Mouse (Mus musculus): Measurements from ENCODE around the gene Ocrl.

Ocrl gene

DNA sequence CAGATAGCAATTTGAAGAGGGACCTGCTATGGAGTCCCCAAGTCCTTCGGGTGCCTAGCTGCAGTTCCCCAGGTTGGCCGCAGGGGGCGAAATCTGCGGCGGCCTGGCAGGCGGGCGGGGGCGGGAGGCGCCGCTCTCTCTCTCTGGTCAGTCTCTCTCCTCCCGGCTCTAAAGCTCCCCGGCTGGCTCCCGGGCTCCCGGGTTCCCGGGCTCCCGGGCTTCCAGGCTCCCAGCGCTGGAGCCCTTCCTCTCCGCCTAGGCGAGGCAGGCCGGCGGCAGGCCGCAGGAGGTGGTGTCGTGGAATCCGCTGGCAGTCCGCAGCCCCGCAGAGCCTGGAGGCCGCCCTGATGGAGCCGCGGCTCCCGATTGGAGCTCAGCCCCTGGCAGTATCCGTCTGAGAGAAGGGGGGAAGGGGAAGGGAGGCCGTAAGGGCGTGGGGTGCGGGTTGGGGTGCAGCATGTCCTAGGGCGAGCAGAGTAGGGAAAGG lies at the start of gene Ocrl:
TSS of gene Ocrl (plus strand) at position 82 of the 487 bp plus-strand sequence.
- peak; percentile 72 for DNase-seq (ENCODE audit: low spot score)

DNA sequence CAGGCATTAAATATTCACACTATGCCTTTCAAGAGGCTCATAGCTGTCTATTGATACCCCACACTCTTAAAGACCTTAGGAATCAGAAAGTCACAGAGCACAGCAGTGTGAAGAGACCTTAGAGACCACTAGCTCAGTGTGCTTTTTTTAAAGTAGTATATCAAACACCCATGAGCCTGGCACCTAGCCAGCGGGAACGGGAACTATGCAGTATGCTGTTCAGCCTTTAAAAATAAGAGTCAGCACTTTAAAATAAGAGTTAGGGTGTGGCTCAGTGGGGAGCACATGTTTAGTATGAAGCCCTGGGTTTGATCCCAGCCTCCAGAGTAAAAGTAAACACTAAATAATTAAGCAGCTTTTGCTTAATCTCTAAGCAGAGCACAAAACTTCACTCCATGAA lies 32.1 kb upstream of the Ocrl start:
- DNase-seq (ENCODE audit: low spot score), result peak; percentile 46

DNA sequence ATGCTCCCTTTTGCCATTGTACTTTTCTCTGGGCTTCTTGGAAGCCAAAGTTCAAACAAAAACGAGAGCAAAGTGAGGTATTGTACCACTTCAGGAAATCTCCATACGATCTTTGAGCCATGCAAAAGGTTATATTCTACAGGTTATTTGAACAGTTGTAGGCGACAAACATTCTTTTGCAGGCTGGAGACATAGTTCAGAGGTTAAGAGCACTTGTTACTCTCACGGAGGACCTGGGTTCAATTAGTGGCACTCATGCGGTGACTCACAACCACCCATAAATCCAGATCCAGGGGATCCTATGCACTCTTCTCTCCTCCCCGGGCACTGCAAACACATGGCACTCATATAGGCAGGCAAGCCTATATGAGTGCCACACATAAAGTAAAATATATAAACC lies 29.4 kb upstream of the Ocrl start:
- DNase-seq (ENCODE audit: low spot score), result no peak

DNA sequence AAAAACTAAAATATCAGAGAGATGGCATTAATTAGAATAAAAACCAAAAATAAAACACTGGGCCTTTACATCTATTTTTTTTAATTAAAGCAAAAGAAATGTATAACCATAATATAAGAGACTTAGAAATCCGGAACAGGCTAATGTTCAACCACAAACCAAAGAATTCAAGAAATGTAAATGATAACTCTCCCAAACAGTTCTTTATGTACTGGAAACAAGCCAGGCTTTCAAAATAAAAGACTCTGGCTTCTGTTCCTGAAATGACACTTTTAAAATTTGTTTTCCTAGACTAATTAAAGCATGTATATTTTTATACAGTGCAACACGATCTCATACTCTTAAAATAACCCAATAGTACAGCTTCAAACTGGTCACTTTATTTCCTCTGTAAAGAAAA lies 24.8 kb upstream of the Ocrl start:
- no peak for DNase-seq (ENCODE audit: low spot score)

DNA sequence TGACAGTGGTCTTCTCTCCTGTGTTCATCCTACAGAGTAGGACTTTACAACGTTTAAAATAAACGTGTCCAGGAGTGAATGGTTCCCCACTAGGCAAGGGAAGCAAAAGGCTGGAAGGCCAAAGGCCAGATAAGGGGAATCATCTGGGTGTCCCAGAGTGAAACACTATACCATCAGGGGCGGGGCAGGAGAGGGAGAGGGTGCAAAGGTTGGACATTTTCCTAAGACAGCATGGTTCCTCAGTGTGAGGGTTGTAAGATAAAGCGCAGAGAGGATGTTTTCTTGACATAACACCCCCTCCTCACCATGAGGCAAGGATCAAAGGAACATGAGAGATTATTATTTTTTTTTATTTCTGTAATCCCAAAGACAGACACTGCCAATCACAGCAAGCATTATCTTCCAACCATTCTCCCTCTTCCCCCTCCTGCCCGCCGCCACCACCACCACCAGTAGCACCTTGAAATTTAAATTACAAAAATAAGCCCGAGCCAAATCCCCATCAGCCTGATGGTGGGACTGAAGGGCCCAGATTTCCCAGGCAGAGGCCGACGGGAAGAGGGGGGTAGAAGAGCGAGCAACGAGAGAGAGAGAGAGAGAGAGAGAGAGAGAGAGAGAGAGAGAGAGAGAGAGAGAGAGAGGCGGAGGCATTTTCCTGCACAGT lies 20.8 kb upstream of the Ocrl start:
- DNase-seq (ENCODE audit: low spot score), result no peak

DNA sequence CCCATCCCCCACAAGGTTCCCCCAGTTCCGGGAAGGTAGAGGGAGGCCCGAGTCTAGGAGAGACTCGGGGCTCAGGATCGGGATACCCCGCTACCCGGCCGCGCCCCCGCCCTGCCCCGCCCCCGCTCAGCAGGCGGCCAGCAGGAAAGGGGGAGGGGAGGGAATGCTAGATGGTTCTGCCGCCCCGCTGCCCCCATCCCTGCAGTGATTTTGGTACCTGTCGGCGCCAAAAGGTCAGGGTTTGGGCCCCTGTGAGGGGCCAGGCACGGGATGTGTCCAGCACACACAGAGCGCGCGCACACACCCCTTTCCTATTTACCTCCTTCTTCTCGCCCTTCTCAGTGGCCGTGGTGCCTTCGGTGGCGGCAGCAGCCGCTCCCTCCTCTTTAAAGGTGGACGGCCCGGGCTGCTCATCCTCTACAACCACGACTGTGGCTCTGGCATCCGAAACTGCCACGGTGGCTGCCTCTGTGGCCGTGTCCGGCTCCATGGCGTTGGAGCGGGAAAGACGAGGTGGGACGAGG lies 20.2 kb upstream of the Ocrl start:
- no peak for DNase-seq (ENCODE audit: low spot score)

DNA sequence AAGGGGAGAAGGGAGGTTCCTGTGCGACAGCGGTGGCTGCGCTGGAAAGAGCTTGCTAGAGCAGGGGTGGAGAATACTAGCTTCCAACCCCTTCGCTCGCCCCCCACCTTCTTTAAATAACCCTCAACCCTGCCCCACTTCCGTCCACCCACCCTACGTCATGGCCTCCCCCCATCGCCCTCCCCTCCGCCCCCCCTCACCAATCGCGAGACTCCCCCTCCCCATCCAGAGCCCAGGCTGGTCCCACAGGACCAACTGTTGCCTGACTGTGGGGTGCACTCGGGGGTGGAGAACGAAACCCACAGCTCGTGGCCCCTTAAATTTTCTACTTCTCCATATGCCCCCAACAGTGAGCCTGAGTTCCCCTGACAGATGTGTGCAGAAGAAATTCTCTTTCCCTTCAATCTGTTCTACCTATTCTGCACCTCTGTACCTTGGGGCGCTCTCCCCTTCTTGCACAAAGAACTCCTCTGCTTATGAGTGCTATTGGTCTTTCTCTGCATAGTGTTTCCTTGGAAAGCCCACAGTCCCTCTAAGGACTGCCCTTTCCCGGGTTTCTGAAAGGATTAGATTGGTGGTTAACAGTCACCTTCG lies 19.7 kb upstream of the Ocrl start, which contains the start of gene Smarca1:
TSS of gene Smarca1 (minus strand) at position 544 of the 594 bp plus-strand sequence.
- DNase-seq (ENCODE audit: low spot score), result no peak

DNA sequence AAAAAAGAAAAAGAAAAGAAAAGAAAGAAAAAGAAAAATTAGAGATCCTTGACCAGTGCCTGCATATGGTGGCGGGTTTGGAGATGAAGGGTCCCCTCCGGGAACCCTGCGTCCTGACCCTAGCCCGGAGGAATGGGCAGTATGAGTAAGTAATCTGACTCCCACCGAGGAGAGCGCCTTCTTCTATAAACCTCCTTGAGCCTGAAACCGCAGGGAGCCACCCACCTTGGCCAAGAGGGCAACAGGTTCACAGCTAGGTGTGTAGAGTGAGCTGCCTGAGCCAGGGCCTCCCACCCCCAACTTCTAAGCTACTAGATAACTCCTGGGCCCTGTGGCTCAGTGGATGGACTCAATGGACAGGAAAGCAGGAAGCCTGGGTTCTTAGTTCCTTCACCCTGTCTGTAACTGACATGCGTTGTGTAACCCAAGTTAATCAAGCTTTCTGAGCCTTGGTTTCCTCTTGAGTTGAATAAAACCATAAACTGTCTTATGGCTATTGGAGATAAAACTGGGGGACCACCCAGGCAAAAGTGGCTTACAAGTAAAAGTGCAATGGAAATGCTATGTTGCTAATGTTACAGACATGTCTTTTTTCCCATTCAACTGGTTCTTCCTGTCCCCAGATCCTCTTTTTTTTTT lies 836 bp downstream of the Ocrl start:
- DNase-seq (ENCODE audit: low spot score), result peak; percentile 10

DNA sequence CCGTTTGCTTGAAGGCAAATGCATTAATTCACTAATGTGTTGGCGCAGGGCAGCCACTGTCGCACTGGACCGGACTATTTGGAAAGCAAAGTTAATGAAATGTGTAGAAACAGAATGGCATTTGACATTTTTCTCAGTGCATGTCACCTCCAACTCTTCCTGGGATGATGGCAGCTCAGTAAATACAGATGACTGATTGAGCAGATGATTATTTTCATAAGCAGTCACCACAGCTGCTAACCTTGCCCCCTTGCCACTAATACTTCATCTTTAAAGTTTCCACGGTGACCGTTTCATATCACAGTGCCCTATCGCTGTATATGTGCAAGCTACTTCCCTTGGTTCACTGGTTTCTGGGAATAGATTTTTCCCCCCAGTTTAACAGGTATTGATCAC lies 1.4 kb downstream of the Ocrl start:
- no peak for DNase-seq (ENCODE audit: low spot score)

DNA sequence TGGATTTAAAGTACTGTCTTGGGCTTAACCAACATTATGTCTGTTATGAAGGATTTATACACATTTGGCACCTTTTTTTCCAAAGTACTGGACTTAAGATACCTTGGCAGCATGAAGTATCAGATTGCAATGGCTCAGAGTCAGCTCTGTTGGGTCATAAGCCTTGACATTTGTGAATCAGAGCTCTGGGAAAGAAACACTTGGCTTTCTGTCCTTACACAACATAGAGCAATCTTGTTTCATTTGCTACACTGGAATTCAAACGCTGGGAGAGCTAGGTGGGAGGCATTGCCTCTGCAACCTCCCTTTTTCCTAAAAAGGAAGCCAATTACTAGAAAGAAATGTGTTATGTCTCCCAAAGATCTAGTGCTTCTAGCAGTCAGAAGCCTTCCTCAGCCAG lies 4.6 kb downstream of the Ocrl start:
- peak; percentile 51 for DNase-seq (ENCODE audit: low spot score)

DNA sequence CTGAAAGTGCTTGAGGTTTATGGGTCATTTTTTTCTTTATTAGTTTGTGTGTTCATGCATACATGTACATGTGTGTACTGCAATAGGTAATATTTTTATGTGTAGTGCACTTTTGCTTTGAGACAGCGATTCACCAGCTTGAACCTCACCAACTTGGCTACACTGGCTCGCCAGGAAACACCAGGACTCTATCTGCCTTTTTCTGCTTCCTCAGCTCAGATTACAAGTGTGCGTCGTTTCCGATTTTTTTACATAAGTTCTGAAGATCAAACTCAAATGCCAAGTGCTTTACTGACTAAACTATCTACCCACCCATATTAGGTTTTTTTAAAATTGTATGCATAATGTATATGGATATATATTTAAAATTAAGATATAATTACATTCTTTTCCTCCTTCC lies 8.4 kb downstream of the Ocrl start:
- no peak for DNase-seq (ENCODE audit: low spot score)

DNA sequence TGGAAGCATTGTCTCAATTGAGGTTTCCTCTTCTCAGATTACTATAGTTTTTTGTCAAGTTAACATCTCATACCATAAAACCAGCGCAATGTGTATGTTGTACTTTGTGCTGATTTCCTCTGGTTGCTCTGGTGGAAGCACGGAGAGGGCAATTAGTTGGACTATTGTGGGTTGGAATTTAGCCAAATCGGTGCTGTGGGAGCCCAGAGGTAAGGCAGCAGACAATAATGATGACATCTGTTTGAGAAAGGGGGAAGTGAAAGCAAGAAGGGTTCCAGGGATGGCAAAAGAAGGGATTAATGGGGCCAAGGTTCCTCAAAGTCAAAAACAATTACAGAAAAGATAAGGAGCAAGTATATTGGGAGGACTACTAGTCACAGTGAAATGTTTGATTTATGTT lies 15.8 kb downstream of the Ocrl start:
- no peak for DNase-seq (ENCODE audit: low spot score)

DNA sequence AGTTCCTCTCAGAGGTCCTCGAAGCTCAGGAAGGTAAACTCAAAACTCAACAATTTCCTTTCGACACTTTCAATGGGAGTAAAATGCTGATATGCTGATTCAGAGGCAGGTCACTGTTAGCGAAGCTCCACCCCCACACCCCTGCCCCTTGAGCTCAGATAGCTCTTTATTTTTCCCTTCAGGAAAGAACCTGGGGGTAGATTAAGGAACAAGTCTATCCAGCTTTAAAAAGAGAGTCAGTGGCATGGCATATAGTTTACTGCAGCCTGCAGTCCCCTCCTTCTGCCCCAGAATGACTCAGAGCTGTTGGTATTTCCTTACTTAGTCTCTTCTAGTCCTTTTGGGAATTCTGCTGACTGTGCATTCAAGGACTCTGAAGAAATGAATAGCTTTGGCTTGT lies 18.3 kb downstream of the Ocrl start:
- DNase-seq (ENCODE audit: low spot score), result no peak

DNA sequence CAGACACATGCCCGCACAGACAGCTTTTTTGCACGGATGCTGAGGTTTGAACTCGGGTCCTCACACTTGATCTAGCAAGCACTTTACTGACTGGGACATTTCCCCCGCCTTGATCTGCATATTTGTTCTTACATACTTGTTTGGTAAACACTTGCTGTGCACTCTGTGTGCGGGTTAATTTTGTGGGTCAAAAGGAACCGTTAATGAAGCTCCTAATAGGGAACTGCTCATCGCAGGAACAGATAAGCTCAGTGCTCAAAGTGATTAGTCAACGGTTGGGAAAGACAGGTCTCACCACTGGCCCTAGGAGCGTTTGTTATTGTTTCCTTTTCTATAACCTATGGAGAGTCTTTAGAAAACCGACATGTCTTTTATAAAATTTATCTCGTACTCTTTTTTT lies 22.2 kb downstream of the Ocrl start:
- no peak for DNase-seq (ENCODE audit: low spot score)

DNA sequence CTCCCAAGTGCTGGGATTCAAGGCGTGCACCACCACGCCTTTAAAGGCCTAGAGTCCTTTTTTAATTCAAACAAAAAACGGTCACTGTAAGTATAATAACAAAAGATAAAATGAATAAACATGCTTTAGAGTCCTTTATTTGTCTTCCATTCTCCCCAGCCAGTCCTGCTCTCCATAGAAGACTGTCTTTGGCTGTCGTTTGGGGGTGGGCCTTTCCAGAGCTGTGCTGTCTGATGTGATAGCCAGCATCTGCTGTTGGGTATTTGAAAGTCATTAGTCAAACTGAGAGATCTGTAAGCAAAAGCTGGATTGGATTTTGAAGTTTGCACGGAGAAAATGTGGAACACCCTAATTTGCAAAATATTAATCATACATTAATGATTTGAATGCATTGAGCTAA lies 24.7 kb downstream of the Ocrl start:
- no peak for DNase-seq (ENCODE audit: low spot score)

DNA sequence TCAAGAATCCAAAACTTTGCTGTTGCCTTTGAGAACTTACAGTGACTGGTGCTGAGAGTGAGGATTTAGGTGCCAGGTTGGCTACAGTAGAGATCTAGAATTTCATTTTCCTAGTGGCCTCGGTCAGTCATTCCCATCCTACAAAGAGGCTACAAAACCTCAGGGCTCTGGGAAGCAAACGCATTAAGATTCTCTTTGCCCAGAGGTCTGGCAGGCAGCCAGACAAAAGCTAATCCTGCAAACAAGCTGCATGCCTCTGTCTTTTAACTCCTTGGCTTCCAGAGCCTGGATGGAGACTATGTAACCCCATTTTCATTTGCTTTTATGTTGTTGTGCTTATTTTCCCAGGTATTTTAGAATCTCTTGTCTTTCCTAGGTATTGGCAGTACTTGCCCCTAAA lies 25.6 kb downstream of the Ocrl start:
- DNase-seq (ENCODE audit: low spot score), result peak; percentile 64

DNA sequence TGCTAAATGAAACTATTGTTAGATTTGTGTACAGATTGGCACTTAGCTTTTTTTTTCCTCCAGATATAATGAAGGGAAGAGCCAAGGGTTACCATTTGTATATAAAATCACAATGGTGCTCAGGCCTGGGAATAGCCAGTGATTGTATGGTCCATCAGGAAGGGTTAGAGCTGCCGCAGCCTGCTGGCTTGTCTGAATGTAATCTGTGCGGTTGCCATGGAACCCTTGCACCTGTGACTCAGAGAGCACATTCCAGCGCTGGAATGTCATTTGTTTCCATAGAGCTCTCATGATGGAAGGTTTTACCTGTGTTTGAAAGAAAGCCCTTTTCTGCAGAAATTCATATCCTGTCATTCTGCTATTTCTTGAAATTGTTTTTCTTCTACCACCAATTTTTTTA lies 37.5 kb downstream of the Ocrl start:
- no peak for DNase-seq (ENCODE audit: low spot score)

DNA sequence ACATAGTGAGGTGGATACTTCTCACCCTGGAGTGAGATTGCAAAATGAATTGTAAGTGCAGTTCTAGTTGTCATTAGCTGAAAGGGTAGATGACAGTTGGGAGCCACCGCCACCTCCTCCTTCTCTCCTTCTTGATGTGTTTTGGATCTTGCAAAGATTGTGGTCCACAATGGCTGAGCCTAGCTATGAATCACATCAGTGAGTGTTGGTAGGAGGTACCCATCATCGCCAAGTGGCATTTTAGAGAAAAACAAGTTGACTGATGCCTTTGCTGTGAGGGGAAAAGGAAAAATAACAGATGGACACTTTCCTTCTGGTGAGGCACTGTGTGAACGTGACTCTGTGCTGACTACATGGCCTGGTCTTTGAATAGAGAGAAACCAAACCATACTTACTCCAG lies 50.4 kb downstream of the Ocrl start:
- DNase-seq (ENCODE audit: low spot score), result no peak

DNA sequence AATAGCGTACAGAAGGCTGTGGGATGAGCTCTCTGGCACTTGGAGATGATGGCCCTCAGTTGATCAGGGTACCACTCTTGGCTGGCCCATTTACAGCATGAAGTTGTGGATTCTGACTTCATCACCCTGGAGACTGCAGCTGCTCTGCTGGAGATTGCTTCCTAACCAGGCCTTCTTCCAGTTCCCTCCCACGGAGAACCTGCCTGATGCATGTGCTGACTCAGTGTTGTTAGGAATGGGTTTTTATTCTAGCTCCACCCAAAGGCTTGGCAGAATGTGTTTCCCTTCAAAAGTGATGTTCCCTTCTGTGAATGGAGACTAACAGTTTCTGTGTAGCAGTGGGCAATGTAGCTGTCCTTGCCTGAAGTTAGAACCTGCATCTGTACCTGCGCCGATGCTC lies 58.2 kb downstream of the Ocrl start:
- no peak for DNase-seq (ENCODE audit: low spot score)

DNA sequence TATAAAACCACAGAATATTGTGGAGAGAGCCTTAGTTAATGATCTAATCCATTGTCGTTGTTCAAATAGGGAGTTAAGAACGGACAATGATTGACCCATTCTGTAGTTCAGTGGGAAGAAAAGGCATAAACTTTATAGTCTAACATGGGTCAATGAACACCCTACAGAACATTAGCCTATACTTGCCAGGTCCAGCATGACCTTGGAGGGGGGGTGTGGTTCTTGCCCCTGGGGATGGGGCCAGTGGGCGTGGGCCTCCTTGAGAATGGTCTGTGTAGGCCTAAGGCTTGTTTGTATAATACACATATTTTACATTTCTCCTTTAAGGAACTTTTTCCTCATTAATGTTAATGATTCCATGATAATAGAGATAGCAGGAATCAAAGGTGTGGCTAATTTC lies 58.7 kb downstream of the Ocrl start:
- no peak for DNase-seq (ENCODE audit: low spot score)

DNA sequence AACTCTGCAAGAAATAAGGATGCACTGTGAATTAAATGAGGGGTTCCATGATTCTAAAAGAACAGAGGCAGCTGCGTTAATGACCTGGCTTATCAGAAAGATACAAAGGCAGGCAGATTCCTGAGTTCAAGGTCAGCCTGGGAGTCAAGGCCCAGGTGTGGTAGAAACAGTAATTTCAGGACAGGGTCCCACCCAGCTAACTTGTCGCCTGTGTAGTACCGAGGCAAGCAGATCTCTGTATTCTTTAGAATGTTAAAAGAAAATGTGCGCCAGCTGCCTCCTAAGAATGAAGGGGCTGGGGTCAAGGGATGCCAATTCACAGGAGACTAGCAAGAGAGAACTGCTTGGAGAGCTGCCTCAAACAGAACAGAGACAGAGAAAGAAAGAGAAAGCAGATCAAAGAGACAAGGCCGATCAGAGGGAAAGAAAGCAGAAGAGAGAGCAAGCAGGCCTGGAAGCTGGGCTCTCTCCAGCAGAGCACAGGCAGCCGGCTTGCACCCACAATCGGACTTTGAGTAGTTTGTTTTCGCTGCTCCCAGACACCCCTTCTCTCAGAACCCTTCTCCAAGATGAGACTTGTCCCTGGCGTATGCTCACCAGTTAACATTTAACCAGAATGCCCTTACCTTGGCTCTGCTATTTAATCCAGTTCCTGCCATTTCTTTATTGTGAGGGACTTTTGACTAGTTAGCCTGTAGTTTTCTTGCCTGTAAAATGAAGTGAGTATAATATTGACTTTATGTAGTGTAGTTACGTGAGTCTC lies 59.4 kb downstream of the Ocrl start:
- no peak for DNase-seq (ENCODE audit: low spot score)

DNA sequence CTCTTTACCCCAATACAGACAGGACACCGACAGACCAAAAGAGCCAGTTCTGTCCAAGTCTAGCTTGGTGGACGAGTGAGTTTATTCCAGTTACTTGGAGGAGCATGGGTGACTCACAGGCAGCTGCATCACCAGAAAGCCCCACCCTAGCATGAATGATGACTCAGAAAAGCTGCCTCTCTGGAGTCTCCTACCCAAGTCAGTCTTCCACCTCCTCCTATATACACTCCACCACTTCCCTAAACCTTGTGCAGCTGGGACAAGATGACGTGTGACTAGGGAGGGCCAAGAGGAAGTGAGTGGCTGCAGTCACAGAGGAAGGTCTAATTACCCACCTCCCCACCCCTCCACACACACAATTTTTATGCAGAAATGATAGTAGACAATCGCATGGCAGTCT lies 64.4 kb downstream of the Ocrl start:
- peak; percentile 6 for DNase-seq (ENCODE audit: low spot score)

DNA sequence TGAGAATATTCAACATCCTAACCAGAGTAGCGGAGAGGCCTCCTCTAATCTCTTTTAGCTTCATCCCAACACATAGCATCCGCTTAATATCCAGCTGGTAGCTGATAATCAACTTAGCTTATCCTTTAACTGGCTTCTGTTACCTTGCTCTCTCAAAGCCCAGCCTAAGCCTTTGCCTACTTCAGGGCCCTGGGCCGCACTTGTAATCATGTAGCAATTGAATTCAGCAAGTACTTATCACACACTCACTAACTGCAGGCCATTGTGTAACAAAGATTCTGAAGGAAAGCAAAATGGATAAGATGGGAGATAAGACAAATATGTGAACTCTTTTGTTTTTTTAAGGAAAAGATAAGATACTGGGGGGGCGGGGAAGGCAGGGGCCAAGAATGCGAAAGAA lies 64.9 kb downstream of the Ocrl start:
- DNase-seq (ENCODE audit: low spot score), result no peak

All from adipocyte (in vitro differentiated cells).